Mouse (Mus musculus) bone marrow, adult 2 months (tissue): ENCODE data around the gene Cyp4a32.

Source experiments
- CTCF ChIP-seq: fragments of 200-500 bp; IDR thresholded peaks from 2 replicates; pipeline ENCODE4 v1.5.1; 2011; ENCODE audit warnings: low read length, control low read depth; ENCODE audit not compliant: control insufficient read depth, insufficient read depth
- POLR2A ChIP-seq: fragments of 200-500 bp; IDR thresholded peaks from 2 replicates; pipeline ENCODE4 v1.6.1; 2011; ENCODE audit warnings: low read depth, mild to moderate bottlenecking, control low read depth, low read length, borderline replicate concordance; ENCODE audit not compliant: control insufficient read depth

GRCm38 (mm10) chr4:115645371-115645770 lies 44.6 kb downstream of the Cyp4a32 start:
- TF ChIP-seq POLR2A (no peak), CTCF (no peak)
